Mouse (Mus musculus) kidney, adult 2 months (tissue): ENCODE results near the gene Capn7.

ENCODE experiments used
- CTCF ChIP-seq: fragments of 200-500 bp; conservative IDR thresholded peaks from 2 replicates; pipeline ENCODE4 v1.5.1; 2011; ENCODE audit warnings: low read depth, mild to moderate bottlenecking, control low read depth, low read length, moderate library complexity, mixed read lengths; ENCODE audit not compliant: insufficient read depth, insufficient read length
- POLR2A ChIP-seq: fragments of 200-500 bp; IDR thresholded peaks from one replicate; pipeline ENCODE4 v1.6.1; 2011; ENCODE audit warnings: low read depth, low read length, control low read depth

GRCm38 (mm10) chr14:31365350-31365749 is 28.9 kb downstream of the Capn7 start:
- TF ChIP-seq CTCF (peak; percentile 64), POLR2A (no peak)
